Mouse (Mus musculus): ENCODE data around the gene Pcgf6. TPM values are rescaled to one million over a fixed set of nuclear protein-coding genes. Genes with fewer than 3 reads are reported as not detected.
A peak's percentile ranks its signal among the peaks of the same experiment; 100 is the strongest.
"Not testable (repeated sequence)": the region's sequence is repeated elsewhere in the genome, so short reads cannot be mapped to it uniquely, and the experiment has no call there.

Gene Pcgf6
- polyA plus RNA-seq, 1 experiment = 34.1 TPM

DNA sequence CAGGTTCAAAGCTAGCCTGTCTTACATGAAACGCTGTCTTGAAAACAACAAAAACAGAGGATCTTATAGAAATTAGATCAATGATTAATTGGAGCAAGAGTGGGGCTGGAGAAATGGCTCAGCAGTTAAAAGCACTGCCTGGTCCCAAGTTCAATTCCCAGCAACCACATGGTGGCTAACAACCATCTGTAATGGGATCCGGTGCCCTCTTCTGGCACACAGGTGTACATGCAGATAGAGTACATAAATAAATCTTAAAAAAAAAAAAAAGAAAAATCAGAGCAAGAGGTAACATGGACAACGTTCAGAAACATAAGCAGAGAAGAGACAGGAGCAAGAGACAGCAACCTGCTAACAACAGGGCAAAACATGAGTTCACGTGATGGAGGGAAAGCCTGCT lies 24.2 kb downstream of the Pcgf6 start:
- no peak for DNase-seq (ENCODE audit: low spot score)

DNA sequence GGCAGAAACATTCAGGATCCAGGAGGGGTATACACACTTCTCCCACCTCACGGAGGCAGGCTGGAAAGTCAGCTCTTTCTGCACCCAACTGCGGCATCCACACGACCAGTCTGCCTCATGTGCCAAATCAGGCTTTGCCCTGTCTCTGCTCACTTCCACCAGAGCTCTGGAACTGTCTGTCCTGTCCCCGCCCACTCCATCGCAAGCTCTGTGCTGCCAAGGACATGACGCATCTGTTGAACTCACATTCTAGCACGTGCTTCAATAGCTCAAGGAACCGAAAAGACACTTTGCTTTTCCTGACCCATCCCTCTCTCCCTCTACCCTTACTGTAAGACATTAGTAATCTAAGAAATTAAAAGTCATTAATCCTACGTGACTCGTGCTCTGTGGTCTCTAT lies 25.8 kb downstream of the Pcgf6 start:
- no peak for DNase-seq (ENCODE audit: low spot score)

DNA sequence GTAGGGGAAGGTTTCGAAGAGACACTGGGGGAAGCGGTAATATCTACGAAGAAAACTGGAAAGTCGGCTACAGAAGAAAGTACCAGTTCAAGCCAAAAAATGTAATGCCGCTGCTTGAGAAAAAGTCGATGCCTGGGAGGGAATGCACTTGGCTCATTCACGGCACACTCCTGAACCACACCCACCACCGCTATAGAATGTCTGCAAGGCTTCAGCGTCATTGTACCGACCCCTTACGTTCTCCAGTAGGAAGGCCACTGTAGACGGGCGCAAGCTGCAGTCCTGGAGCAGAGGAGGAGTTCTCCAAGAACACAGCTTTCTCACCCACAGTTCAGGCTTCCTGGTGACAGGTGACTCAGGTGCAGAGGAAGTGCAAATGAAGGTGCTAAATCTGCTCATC lies 27.2 kb downstream of the Pcgf6 start:
- no peak for DNase-seq (ENCODE audit: low spot score)

DNA sequence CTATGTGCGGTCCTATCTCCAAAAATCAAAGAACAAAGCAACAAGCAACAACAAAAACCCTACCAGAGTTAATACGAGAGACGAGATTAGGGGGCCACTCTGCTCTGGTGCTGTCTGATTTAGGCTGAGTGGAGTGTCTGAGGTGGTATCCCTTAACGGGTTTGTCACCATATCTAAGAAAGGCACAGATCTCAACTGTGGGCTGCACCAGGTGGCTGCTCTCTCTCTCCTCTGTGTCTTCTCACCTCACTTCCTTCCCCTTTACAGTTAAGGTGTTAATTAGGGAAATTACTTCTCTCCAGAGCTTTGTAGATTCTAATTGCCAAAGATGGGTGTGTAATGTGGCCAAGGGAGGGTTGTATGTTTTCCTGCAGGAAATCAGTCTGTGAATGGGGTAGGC lies 28.0 kb downstream of the Pcgf6 start:
- DNase-seq (ENCODE audit: low spot score) = no peak

DNA sequence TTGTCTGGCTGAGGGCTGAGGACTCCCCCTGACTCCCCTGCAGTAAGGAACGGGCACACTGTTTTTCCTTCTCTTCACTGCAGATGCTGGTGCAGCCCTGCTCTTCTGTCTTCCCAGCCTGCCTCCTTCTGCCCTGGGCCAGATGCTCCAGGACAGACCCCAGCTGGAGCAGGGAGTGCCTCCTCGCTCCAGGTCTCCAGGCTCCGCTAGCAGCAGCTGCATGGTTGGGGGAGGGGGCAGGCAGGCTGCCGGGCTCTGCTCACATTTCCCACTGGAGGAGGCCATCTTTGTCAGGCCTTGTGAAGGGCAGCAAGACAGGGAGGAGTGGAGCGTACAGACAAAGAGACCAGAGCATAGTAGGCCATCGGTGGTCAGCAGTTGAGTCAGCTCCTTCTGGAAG lies 31.4 kb downstream of the Pcgf6 start:
- DNase-seq (ENCODE audit: low spot score) = no peak

DNA sequence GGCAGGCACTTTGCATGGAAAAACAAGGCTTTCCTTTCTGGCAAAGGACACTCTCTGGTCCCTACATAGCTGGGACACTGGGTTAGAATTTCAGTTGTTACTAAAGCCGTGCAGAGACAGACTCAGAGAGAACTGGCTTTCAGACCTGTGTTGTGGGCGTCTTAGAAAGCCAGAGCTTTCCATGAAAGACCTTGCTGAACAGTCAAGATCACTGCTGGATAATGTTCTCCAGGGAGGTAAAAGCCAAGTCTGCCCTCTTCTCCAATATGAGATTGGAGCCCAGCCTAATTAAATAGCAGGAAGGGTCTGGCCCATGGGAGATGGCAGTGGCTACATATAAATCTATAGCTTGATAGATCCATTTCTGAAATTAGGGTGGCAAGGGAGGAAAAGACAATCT lies 32.4 kb downstream of the Pcgf6 start:
- DNase-seq (ENCODE audit: low spot score) = no peak

DNA sequence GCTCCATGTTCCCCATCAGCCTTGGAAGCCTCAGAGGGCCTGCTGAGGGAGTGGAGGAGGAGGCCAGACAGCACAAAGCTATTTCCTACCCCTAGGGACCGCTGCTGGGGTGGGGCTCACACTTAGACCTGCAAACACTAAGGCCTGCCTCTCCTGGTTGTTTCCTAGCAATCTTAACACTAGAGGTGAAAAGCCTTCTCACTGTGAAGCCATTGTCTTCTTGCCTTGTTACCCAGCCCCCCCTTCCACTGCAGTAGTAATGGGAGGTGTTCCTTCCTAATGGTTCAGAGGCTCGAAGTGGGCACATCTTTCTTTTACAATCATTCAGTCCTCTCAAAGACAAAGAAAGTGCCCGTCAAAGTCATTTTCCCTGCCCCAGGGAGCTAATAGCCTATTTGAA lies 32.9 kb downstream of the Pcgf6 start:
- no peak for DNase-seq (ENCODE audit: low spot score)

- DNase-seq (ENCODE audit: low spot score) = peak; percentile 45
These were observed 34.2 kb downstream of the Pcgf6 start for GRCm38 (mm10) chr19:47016487-47016886.

- DNase-seq (ENCODE audit: low spot score) = no peak
These were observed 34.7 kb downstream of the Pcgf6 start for GRCm38 (mm10) chr19:47015965-47016364.

DNA sequence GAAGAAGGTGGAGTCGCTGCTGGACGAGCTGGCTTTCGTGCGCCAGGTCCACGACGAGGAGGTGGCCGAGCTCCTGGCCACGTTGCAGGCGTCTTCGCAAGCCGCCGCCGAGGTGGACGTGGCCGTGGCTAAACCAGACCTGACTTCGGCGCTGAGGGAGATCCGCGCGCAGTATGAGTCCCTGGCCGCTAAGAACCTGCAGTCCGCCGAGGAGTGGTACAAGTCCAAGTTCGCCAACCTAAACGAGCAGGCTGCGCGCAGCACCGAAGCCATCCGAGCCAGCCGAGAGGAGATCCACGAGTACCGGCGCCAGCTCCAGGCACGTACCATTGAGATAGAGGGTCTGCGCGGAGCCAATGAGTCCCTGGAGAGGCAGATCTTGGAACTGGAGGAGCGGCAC lies 35.3 kb downstream of the Pcgf6 start:
- no peak for DNase-seq (ENCODE audit: low spot score)

DNA sequence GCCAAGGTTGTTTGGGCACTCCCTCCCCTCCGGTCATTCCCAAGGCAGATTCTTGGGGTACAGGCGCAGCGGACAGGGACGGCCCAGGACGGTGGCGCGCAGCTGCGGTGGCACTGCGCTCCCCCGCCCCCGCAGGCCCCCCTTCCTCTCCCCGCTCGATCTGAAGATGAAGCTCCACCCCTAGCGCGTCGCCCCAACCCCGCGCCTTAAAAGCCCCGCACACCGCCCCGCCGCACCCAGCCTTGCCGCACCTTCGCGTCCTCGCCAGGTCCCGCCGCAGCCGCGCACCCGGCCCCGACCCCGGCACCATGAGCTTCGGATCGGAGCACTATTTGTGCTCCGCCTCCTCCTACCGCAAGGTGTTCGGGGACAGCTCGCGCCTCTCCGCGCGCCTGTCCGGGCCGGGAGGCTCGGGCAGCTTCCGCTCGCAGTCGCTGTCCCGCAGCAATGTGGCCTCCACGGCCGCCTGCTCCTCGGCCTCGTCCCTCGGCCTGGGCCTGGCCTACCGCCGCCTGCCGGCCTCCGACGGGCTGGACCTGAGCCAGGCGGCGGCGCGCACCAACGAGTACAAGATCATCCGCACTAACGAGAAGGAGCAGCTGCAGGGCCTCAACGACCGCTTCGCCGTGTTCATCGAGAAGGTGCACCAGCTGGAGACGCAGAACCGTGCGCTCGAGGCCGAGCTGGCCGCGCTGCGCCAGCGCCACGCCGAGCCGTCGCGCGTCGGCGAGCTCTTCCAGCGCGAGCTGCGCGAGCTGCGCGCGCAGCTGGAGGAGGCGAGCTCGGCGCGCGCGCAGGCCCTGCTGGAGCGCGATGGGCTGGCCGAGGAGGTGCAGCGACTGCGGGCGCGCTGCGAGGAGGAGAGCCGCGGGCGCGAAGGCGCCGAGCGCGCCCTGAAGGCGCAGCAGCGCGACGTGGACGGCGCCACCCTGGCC lies 36.0 kb downstream of the Pcgf6 start, which contains the start of the genes Ina and Nt5c2:
Gene Ina (plus strand): TSS at position 252 of the 935 bp plus-strand sequence.
Gene Nt5c2 (minus strand): TSS at position 707 of the 935 bp plus-strand sequence.
- DNase-seq (ENCODE audit: low spot score) = peak; percentile 27

DNA sequence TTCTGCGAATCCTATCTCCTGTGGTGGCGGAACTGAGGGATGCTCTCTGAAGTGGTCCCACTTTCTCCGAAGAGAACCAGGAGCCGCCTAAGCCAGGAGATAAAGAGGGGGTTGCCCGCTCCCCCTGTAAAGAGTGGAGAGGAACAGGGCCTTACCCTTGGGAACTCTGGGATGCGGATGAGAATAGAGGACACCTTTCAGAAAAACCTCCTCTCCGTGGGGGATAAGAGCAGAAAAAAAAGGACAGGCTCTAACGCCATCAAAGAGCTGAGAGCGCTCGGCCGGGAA lies 36.6 kb downstream of the Pcgf6 start:
- DNase-seq (ENCODE audit: low spot score) = no peak

DNA sequence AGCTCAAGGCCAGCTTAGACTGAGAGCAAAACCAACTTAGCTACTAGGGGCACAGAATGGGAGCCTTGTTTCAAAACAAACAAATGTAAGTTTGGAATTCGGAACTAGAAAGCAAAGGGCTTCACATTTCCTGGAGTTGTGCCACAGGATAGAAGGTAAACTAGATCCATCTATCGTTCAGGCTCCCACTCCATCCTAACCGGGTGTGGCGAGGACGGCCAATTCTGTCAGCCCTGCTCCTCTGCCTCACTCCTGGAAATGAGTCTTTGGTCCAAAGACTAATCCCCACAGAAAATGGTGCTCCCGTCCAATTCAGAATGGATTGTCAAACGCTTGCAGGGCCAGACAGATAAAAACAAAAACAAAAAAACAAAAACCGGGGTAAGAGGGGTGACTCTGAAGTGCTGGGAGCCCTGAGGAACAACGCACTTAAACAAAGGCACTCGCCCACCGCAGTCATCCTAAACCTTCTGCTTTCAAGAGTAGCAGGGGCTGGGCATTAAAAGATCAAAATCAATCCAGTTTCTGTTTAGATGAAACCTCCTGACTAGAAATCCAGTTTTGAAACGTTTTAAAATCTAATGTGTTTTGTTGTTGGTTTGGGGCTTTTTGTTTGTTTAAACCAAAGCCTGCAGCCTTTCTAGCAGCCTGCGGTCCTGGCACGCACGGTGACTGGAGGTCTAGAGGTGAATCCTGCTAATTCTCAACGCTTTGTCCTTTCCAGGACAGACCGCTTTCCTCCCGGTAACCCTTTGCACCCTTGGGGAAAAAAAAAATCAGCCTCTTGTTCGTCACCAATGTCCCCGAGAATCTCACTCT lies 37.2 kb downstream of the Pcgf6 start:
- no peak for DNase-seq (ENCODE audit: low spot score)

DNA sequence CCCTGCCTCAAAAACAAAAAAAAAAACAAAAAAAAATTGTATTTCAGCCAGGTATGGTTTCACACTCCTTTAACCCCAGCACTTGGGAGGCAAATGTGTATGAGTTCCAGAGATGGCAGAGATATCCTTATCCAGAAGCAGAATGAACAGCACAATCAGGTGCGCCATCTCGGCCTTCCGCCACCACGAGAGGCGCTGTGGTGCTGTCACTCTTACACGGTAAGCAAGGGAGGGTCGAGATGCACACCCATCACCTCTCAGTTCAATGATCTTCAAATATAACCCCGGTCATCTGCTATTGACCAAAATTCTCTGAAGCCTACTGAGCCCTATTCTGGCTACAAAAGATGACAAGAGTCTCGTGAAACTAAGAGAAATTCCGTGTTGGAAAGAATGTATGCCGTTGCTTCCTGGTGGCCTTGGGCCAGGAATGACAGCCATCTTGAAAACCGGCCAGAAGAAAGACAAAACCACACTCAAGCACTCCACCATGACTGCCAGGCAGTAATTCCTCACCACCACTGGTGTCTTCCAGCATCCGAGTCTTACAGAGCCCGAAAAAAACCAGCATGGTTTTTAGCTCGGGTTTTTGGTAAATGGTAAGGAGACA lies 38.1 kb downstream of the Pcgf6 start:
- DNase-seq (ENCODE audit: low spot score) = no peak

DNA sequence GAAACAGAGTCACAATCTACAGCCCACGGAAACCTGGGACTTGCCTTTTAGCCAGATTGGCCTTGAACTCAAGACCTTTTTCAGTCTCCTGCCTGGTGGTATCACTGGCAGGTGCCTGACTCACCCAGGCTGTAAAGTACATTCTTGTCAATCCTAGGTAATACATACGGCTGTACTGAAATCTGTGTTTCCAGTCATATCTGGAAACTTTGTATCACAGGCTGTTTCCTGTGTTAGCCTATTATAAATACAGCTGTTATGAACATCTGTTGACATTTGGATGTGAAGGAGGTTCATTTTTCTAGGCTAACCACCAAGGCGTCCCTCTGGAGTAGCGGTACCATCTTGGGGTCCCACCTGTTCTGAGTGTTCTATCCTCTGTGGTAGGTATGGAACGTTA lies 40.8 kb downstream of the Pcgf6 start:
- no peak for DNase-seq (ENCODE audit: low spot score)

DNA sequence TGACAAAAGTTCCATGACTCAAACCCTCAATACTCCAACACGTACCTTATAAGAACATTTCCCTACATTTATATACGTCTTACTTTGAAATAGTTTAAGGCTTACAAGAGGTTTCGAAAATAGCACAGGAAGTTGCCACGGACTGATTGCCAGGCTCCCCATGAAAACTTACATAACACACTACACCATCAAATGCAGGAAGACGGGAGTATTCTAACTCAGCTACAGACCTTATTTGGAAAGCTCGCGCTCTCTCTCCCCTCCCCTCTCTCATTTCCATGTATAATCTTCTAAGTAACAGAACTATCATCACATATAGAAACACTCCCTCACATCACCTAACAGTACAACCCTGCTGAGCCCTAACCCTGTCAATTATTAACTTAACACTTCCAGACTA lies 41.3 kb downstream of the Pcgf6 start:
- no peak for DNase-seq (ENCODE audit: low spot score)

GRCm38 (mm10) chr19:47006321-47006720 lies 44.4 kb downstream of the Pcgf6 start:
- no peak for DNase-seq (ENCODE audit: low spot score)

GRCm38 (mm10) chr19:47005873-47006272 lies 44.8 kb downstream of the Pcgf6 start:
- no peak for DNase-seq (ENCODE audit: low spot score)

GRCm38 (mm10) chr19:47003742-47004511 lies 46.8 kb downstream of the Pcgf6 start:
- no peak for DNase-seq (ENCODE audit: low spot score)

- not testable (repeated sequence) for DNase-seq (ENCODE audit: low spot score)
These were observed 50.3 kb downstream of the Pcgf6 start for GRCm38 (mm10) chr19:47000357-47000756.

GRCm38 (mm10) chr19:46999753-47000152 lies 51.0 kb downstream of the Pcgf6 start:
- DNase-seq (ENCODE audit: low spot score) = no peak

DNA sequence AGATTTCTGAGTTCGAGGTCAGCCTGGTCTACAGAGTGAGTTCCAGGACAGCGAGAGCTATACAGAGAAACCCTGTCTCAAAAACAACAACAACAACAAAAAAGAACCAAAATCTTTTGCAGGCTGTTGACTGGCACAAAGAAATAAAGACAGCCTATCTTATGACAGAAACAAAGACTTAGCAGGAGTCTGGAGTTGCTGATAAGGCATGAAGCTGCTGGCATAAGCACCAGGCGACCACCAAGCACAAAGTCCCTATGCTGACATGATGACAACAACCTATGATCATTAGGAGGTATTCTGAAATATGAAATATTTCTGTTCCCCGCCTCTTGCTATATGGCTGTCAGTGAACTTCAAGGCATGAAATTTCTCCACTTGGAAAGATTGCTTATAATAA lies 51.8 kb downstream of the Pcgf6 start:
- DNase-seq (ENCODE audit: low spot score) = no peak
